Mouse (Mus musculus): ENCODE data around the gene Gm10053. TPM values are rescaled to one million over a fixed set of nuclear protein-coding genes. Genes with fewer than 3 reads are reported as not detected.

Gene Gm10053
- polyA plus RNA-seq, 2 experiments = 41.7 to 173 TPM

- no peak overlapping the region for H3K4me2 ChIP-seq (ENCODE audit: low read depth)
- no peaks in the 10 kb centered on the region for H3K36me3 ChIP-seq (replicated peaks; ENCODE audit: control insufficient read depth, insufficient read depth, low read depth)
- H3K27me3 ChIP-seq (ENCODE audit: control insufficient read depth, insufficient read depth, low read length) = peaks cover 55% of the 10 kb centered on the region
- ATAC-seq (ENCODE audit: insufficient read depth) (no peak), DNase-seq (ENCODE audit: low read depth in 3 of 3, low spot score in 3 of 3) (no peak)
- H3K4me3 ChIP-seq (ENCODE audit: insufficient read depth in 1 of 2, low read depth in 2 of 2, low read length in 2 of 2) = no peak overlapping the region
- H3K4me1 ChIP-seq (replicated peaks; ENCODE audit: control insufficient read depth in 2 of 2, insufficient read depth in 2 of 2, low read length in 1 of 2) = no peaks in the 10 kb centered on the region
- no peak overlapping the region for H3K27ac ChIP-seq
- TF ChIP-seq EP300 (IDR thresholded peaks at IDR 0.05; ENCODE audit: low read depth) = no peak
- no peak for TF ChIP-seq CTCF (IDR thresholded peaks at IDR 0.05; ENCODE audit: low read depth)
- no peak overlapping the region for H3K9ac ChIP-seq (replicated peaks)
- H3K9me3 ChIP-seq (ENCODE audit: control insufficient read depth, low read length) = no peaks in the 10 kb centered on the region
- 16% methylated on average over 4 of the region's 4 CpGs for WGBS (ENCODE audit: insufficient replicate concordance)
Observed at GRCm38 (mm10) chr19:24896536-24896935, 21.1 kb downstream of the Gm10053 start.

- H3K4me1 ChIP-seq (replicated peaks; ENCODE audit: control insufficient read depth in 2 of 2, insufficient read depth in 2 of 2, low read length in 1 of 2) = no peaks in the 10 kb centered on the region
- DNase-seq (ENCODE audit: low read depth in 3 of 3, low spot score in 3 of 3) (no peak), ATAC-seq (ENCODE audit: insufficient read depth) (no peak)
- H3K36me3 ChIP-seq (replicated peaks; ENCODE audit: control insufficient read depth, insufficient read depth, low read depth) = no peaks in the 10 kb centered on the region
- no peak overlapping the region for H3K4me3 ChIP-seq (ENCODE audit: insufficient read depth in 1 of 2, low read depth in 2 of 2, low read length in 2 of 2)
- 2% methylated on average over 57 of the region's 57 CpGs for WGBS (ENCODE audit: insufficient replicate concordance)
- TF ChIP-seq CTCF (IDR thresholded peaks at IDR 0.05; ENCODE audit: low read depth) (no peak), EP300 (IDR thresholded peaks at IDR 0.05; ENCODE audit: low read depth) (no peak)
- no peak overlapping the region for H3K27ac ChIP-seq
- no peak overlapping the region for H3K9ac ChIP-seq (replicated peaks)
- no peaks in the 10 kb centered on the region for H3K9me3 ChIP-seq (ENCODE audit: control insufficient read depth, low read length)
- H3K27me3 ChIP-seq (ENCODE audit: control insufficient read depth, insufficient read depth, low read length) = peaks cover 62% of the 10 kb centered on the region
- no peak overlapping the region for H3K4me2 ChIP-seq (ENCODE audit: low read depth)
Observed at GRCm38 (mm10) chr19:24897006-24897895, 21.8 kb downstream of the Gm10053 start.

- H3K36me3 ChIP-seq (replicated peaks; ENCODE audit: control insufficient read depth, insufficient read depth, low read depth) = no peaks in the 10 kb centered on the region
- WGBS (ENCODE audit: insufficient replicate concordance) = 3% methylated on average over 20 of the region's 20 CpGs
- H3K4me2 ChIP-seq (ENCODE audit: low read depth) = no peak overlapping the region
- H3K9ac ChIP-seq (replicated peaks) = no peak overlapping the region
- H3K4me1 ChIP-seq (replicated peaks; ENCODE audit: control insufficient read depth in 2 of 2, insufficient read depth in 2 of 2, low read length in 1 of 2) = no peaks in the 10 kb centered on the region
- H3K9me3 ChIP-seq (ENCODE audit: control insufficient read depth, low read length) = no peaks in the 10 kb centered on the region
- no peak overlapping the region for H3K27ac ChIP-seq
- no peak for DNase-seq (ENCODE audit: low read depth in 3 of 3, low spot score in 3 of 3)
- ATAC-seq (ENCODE audit: insufficient read depth) = no peak
- peaks cover 71% of the 10 kb centered on the region for H3K27me3 ChIP-seq (ENCODE audit: control insufficient read depth, insufficient read depth, low read length)
- no peak overlapping the region for H3K4me3 ChIP-seq (ENCODE audit: insufficient read depth in 1 of 2, low read depth in 2 of 2, low read length in 2 of 2)
- no peak for TF ChIP-seq CTCF (IDR thresholded peaks at IDR 0.05; ENCODE audit: low read depth)
- no peak for TF ChIP-seq EP300 (IDR thresholded peaks at IDR 0.05; ENCODE audit: low read depth)
Observed at GRCm38 (mm10) chr19:24897896-24898736, 22.6 kb downstream of the Gm10053 start.

- no peak overlapping the region for H3K4me2 ChIP-seq (ENCODE audit: low read depth)
- no peak for TF ChIP-seq CTCF (IDR thresholded peaks at IDR 0.05; ENCODE audit: low read depth)
- TF ChIP-seq EP300 (IDR thresholded peaks at IDR 0.05; ENCODE audit: low read depth) = no peak
- H3K27me3 ChIP-seq (ENCODE audit: control insufficient read depth, insufficient read depth, low read length) = peaks cover 76% of the 10 kb centered on the region
- 6% methylated on average over 34 of the region's 34 CpGs for WGBS (ENCODE audit: insufficient replicate concordance)
- no peak overlapping the region for H3K27ac ChIP-seq
- H3K9ac ChIP-seq (replicated peaks) = no peak overlapping the region
- H3K4me3 ChIP-seq (ENCODE audit: insufficient read depth in 1 of 2, low read depth in 2 of 2, low read length in 2 of 2) = no peak overlapping the region
- ATAC-seq (ENCODE audit: insufficient read depth) (no peak), DNase-seq (ENCODE audit: low read depth in 3 of 3, low spot score in 3 of 3) (no peak)
- H3K36me3 ChIP-seq (replicated peaks; ENCODE audit: control insufficient read depth, insufficient read depth, low read depth) = no peaks in the 10 kb centered on the region
- H3K4me1 ChIP-seq (replicated peaks; ENCODE audit: control insufficient read depth in 2 of 2, insufficient read depth in 2 of 2, low read length in 1 of 2) = no peaks in the 10 kb centered on the region
- H3K9me3 ChIP-seq (ENCODE audit: control insufficient read depth, low read length) = no peaks in the 10 kb centered on the region
Observed at GRCm38 (mm10) chr19:24898737-24899577, 23.5 kb downstream of the Gm10053 start.

Measured in liver, embryonic 14.5 days (tissue).